In genomic region chr9:75019181-75019580, GRCm38 (mm10) we compare ENCODE assay signal across 15 mouse cellular contexts.
"Had no signal": no experiment of that assay in that cellular context is flagged by ENCODE, and none has a peak within 500 bp of the region (broad histone marks: within the 10 kb centered on the region; RNA-seq: fewer than 3 reads in every experiment).

No protein-coding gene starts in this region.

- H3K9me3 ChIP-seq: neural tube, embryonic 12.5 days; stomach, embryonic 15.5 days had no signal

- ATAC-seq: midbrain, embryonic 16.5 days had no signal

- DNase-seq: lung, adult 18-20 months; lung, embryonic 14.5 days; lung, postnatal 10 days; lung, postnatal 4 days; midbrain, embryonic 14.5 days; right cerebral cortex, postnatal 14 days; thymus, adult 2 months; thymus, postnatal 25 days; thymus, postnatal 4 days had no signal

- H3K9ac ChIP-seq: lung, embryonic 14.5 days; neural tube, embryonic 12.5 days; stomach, embryonic 15.5 days had no signal

- H3K4me1 ChIP-seq: neural tube, embryonic 12.5 days had no signal

- H3K4me3 ChIP-seq: myocyte; neural tube, embryonic 12.5 days; stomach, embryonic 15.5 days had no signal

- H3K27me3 ChIP-seq: neural tube, embryonic 12.5 days; stomach, embryonic 15.5 days had no signal

- H3K4me2 ChIP-seq: lung, embryonic 14.5 days; midbrain, embryonic 11.5 days; neural tube, embryonic 12.5 days; stomach, embryonic 15.5 days had no signal

- H3K27ac ChIP-seq: neural tube, embryonic 12.5 days; stomach, embryonic 15.5 days; stomach, postnatal 0 days had no signal
